Mouse (Mus musculus): Measurements from ENCODE around the gene Zfp629. TPM values are rescaled to one million over a fixed set of nuclear protein-coding genes. Genes with fewer than 3 reads are reported as not detected.
A peak's percentile ranks its signal among the peaks of the same experiment; 100 is the strongest.

Gene Zfp629
- polyA plus RNA-seq, 1 experiment: 5.2 TPM

GRCm38 (mm10) chr7:127614511-127614890 lies 1.1 kb downstream of the Zfp629 start:
- Histone ChIP-seq H3K36me3 (ENCODE audit: control insufficient read depth, insufficient read depth) (peaks cover 10% of the 10 kb centered on the region), H3K27me3 (ENCODE audit: control insufficient read depth, insufficient read depth, insufficient read length) (no peaks in the 10 kb centered on the region), H3K79me2 (ENCODE audit: control insufficient read depth, insufficient read depth) (no peaks in the 10 kb centered on the region), H3ac (ENCODE audit: control insufficient read depth, insufficient read length, low read depth) (peak overlapping the region; percentile 74), H3K79me3 (ENCODE audit: low read depth) (no peaks in the 10 kb centered on the region), H3K4me3 (ENCODE audit: insufficient read depth, poor library complexity, severe bottlenecking) (peak overlapping the region; percentile 61)
- TF ChIP-seq MYOG (IDR thresholded peaks at IDR 0.05; ENCODE audit: control insufficient read depth, extremely low read depth, insufficient read length) (no peak), CEBPB (IDR thresholded peaks at IDR 0.05; ENCODE audit: low read depth) (no peak), MAX (IDR thresholded peaks at IDR 0.05) (no peak), CTCF (IDR thresholded peaks at IDR 0.05; ENCODE audit: control insufficient read depth, insufficient read depth, insufficient read length) (no peak), USF1 (IDR thresholded peaks at IDR 0.05; ENCODE audit: low read depth) (no peak), FOSL1 (IDR thresholded peaks at IDR 0.05; ENCODE audit: insufficient read depth, low read length, poor library complexity, severe bottlenecking) (no peak), MYOD1 (IDR thresholded peaks at IDR 0.05; ENCODE audit: control insufficient read depth, insufficient read length, low read depth) (no peak)

- TF ChIP-seq USF1 (IDR thresholded peaks at IDR 0.05; ENCODE audit: low read depth) (no peak), CTCF (IDR thresholded peaks at IDR 0.05; ENCODE audit: control insufficient read depth, insufficient read depth, insufficient read length) (no peak), MYOD1 (IDR thresholded peaks at IDR 0.05; ENCODE audit: control insufficient read depth, insufficient read length, low read depth) (no peak), CEBPB (IDR thresholded peaks at IDR 0.05; ENCODE audit: low read depth) (no peak), MAX (IDR thresholded peaks at IDR 0.05) (no peak), MYOG (IDR thresholded peaks at IDR 0.05; ENCODE audit: control insufficient read depth, extremely low read depth, insufficient read length) (no peak), FOSL1 (IDR thresholded peaks at IDR 0.05; ENCODE audit: insufficient read depth, low read length, poor library complexity, severe bottlenecking) (no peak)
- H3ac ChIP-seq (ENCODE audit: control insufficient read depth, insufficient read length, low read depth): peak overlapping the region; percentile 5
Observed at GRCm38 (mm10) chr7:127614091-127614490, 1.5 kb downstream of the Zfp629 start.

GRCm38 (mm10) chr7:127613501-127613900 lies 2.1 kb downstream of the Zfp629 start:
- H3ac ChIP-seq (ENCODE audit: control insufficient read depth, insufficient read length, low read depth): no peak overlapping the region
- peaks cover 10% of the 10 kb centered on the region for H3K36me3 ChIP-seq (ENCODE audit: control insufficient read depth, insufficient read depth)
- no peak overlapping the region for H3K4me3 ChIP-seq (ENCODE audit: insufficient read depth, poor library complexity, severe bottlenecking)
- TF ChIP-seq MYOD1 (IDR thresholded peaks at IDR 0.05; ENCODE audit: control insufficient read depth, insufficient read length, low read depth) (no peak), MYOG (IDR thresholded peaks at IDR 0.05; ENCODE audit: control insufficient read depth, extremely low read depth, insufficient read length) (no peak), CEBPB (IDR thresholded peaks at IDR 0.05; ENCODE audit: low read depth) (no peak), MAX (IDR thresholded peaks at IDR 0.05) (no peak), CTCF (IDR thresholded peaks at IDR 0.05; ENCODE audit: control insufficient read depth, insufficient read depth, insufficient read length) (no peak), USF1 (IDR thresholded peaks at IDR 0.05; ENCODE audit: low read depth) (no peak)
- no peaks in the 10 kb centered on the region for H3K79me2 ChIP-seq (ENCODE audit: control insufficient read depth, insufficient read depth)
- no peaks in the 10 kb centered on the region for H3K79me3 ChIP-seq (ENCODE audit: low read depth)
- H3K27me3 ChIP-seq (ENCODE audit: control insufficient read depth, insufficient read depth, insufficient read length): no peaks in the 10 kb centered on the region

More at GRCm38 (mm10) chr7:127614091-127614490, 1.5 kb downstream of the Zfp629 start:
- Histone ChIP-seq H3K4me3 (ENCODE audit: insufficient read depth, poor library complexity, severe bottlenecking) (peak overlapping the region; percentile 61), H3K27me3 (ENCODE audit: control insufficient read depth, insufficient read depth, insufficient read length) (no peaks in the 10 kb centered on the region), H3K79me2 (ENCODE audit: control insufficient read depth, insufficient read depth) (no peaks in the 10 kb centered on the region), H3K36me3 (ENCODE audit: control insufficient read depth, insufficient read depth) (peaks cover 10% of the 10 kb centered on the region), H3K79me3 (ENCODE audit: low read depth) (no peaks in the 10 kb centered on the region)

GRCm38 (mm10) chr7:127611561-127611960 lies 4.0 kb downstream of the Zfp629 start:
- peaks cover 10% of the 10 kb centered on the region for H3K36me3 ChIP-seq (ENCODE audit: control insufficient read depth, insufficient read depth)
- TF ChIP-seq CTCF (IDR thresholded peaks at IDR 0.05; ENCODE audit: control insufficient read depth, insufficient read depth, insufficient read length): no peak
- TF ChIP-seq USF1 (IDR thresholded peaks at IDR 0.05; ENCODE audit: low read depth): no peak
- no peak for TF ChIP-seq CEBPB (IDR thresholded peaks at IDR 0.05; ENCODE audit: low read depth)
- TF ChIP-seq FOSL1 (IDR thresholded peaks at IDR 0.05; ENCODE audit: insufficient read depth, low read length, poor library complexity, severe bottlenecking): no peak
- TF ChIP-seq MAX (IDR thresholded peaks at IDR 0.05): no peak
- no peak for TF ChIP-seq MYOD1 (IDR thresholded peaks at IDR 0.05; ENCODE audit: control insufficient read depth, insufficient read length, low read depth)
- no peak for TF ChIP-seq MYOG (IDR thresholded peaks at IDR 0.05; ENCODE audit: control insufficient read depth, extremely low read depth, insufficient read length)
- no peaks in the 10 kb centered on the region for H3K27me3 ChIP-seq (ENCODE audit: control insufficient read depth, insufficient read depth, insufficient read length)

GRCm38 (mm10) chr7:127611011-127611410 lies 4.6 kb downstream of the Zfp629 start:
- Histone ChIP-seq H3K79me3 (ENCODE audit: low read depth) (no peaks in the 10 kb centered on the region), H3ac (ENCODE audit: control insufficient read depth, insufficient read length, low read depth) (no peak overlapping the region), H3K79me2 (ENCODE audit: control insufficient read depth, insufficient read depth) (no peaks in the 10 kb centered on the region), H3K27me3 (ENCODE audit: control insufficient read depth, insufficient read depth, insufficient read length) (no peaks in the 10 kb centered on the region), H3K4me3 (ENCODE audit: insufficient read depth, poor library complexity, severe bottlenecking) (no peak overlapping the region), H3K36me3 (ENCODE audit: control insufficient read depth, insufficient read depth) (peaks cover 10% of the 10 kb centered on the region)
- no peak for TF ChIP-seq CTCF (IDR thresholded peaks at IDR 0.05; ENCODE audit: control insufficient read depth, insufficient read depth, insufficient read length)
- TF ChIP-seq MYOD1 (IDR thresholded peaks at IDR 0.05; ENCODE audit: control insufficient read depth, insufficient read length, low read depth): no peak
- TF ChIP-seq CEBPB (IDR thresholded peaks at IDR 0.05; ENCODE audit: low read depth): no peak
- TF ChIP-seq FOSL1 (IDR thresholded peaks at IDR 0.05; ENCODE audit: insufficient read depth, low read length, poor library complexity, severe bottlenecking): no peak

More at GRCm38 (mm10) chr7:127611561-127611960, 4.0 kb downstream of the Zfp629 start:
- Histone ChIP-seq H3ac (ENCODE audit: control insufficient read depth, insufficient read length, low read depth) (no peak overlapping the region), H3K79me3 (ENCODE audit: low read depth) (no peaks in the 10 kb centered on the region), H3K79me2 (ENCODE audit: control insufficient read depth, insufficient read depth) (no peaks in the 10 kb centered on the region), H3K4me3 (ENCODE audit: insufficient read depth, poor library complexity, severe bottlenecking) (no peak overlapping the region)

GRCm38 (mm10) chr7:127607150-127607549 lies 8.4 kb downstream of the Zfp629 start:
- H3K36me3 ChIP-seq (ENCODE audit: control insufficient read depth, insufficient read depth): peaks cover 20% of the 10 kb centered on the region
- H3K27me3 ChIP-seq (ENCODE audit: control insufficient read depth, insufficient read depth, insufficient read length): no peaks in the 10 kb centered on the region
- TF ChIP-seq MYOD1 (IDR thresholded peaks at IDR 0.05; ENCODE audit: control insufficient read depth, insufficient read length, low read depth): no peak
- TF ChIP-seq MAX (IDR thresholded peaks at IDR 0.05): no peak
- no peak for TF ChIP-seq USF1 (IDR thresholded peaks at IDR 0.05; ENCODE audit: low read depth)
- H3K4me3 ChIP-seq (ENCODE audit: insufficient read depth, poor library complexity, severe bottlenecking): no peak overlapping the region
- H3ac ChIP-seq (ENCODE audit: control insufficient read depth, insufficient read length, low read depth): no peak overlapping the region
- H3K79me3 ChIP-seq (ENCODE audit: low read depth): no peaks in the 10 kb centered on the region
- no peaks in the 10 kb centered on the region for H3K79me2 ChIP-seq (ENCODE audit: control insufficient read depth, insufficient read depth)

All from C2C12 (cell line).